Mouse (Mus musculus) intestine, embryonic 15.5 days (tissue): ENCODE measurements around the gene Col4a3. TPM values are rescaled to one million over a fixed set of nuclear protein-coding genes. Genes with fewer than 3 reads are reported as not detected.
A peak's percentile ranks its signal among the peaks of the same experiment; 100 is the strongest.

Experiments
- ATAC-seq: fragments of 200-750 bp; cut with Nextera tagmentation; 2 replicates; pipeline ENCODE4 v1.8.0; 2017; ENCODE audit warnings: moderate TSS enrichment, moderate library complexity
- H3K27ac ChIP-seq: fragments of 300-500 bp; sonication (generic); 2 replicates; pipeline ENCODE4 v1.5.1; 2015; ENCODE audit warnings: mild to moderate bottlenecking, inconsistent platforms
- H3K27me3 ChIP-seq: fragments of 300-500 bp; sonication (generic); replicated peaks from 2 replicates; pipeline ENCODE4 v1.6.1; 2015; ENCODE audit warnings: inconsistent platforms
- H3K36me3 ChIP-seq: fragments of 300-500 bp; sonication (generic); 2 replicates; pipeline ENCODE4 v1.6.1; 2015; ENCODE audit warnings: inconsistent platforms
- H3K4me1 ChIP-seq: fragments of 300-500 bp; sonication (generic); replicated peaks from 2 replicates; pipeline ENCODE4 v1.6.1; 2015; ENCODE audit warnings: inconsistent platforms
- H3K4me2 ChIP-seq: fragments of 300-500 bp; sonication (generic); replicated peaks from 2 replicates; pipeline ENCODE4 v1.6.1; 2015; ENCODE audit warnings: mild to moderate bottlenecking, inconsistent platforms
- H3K4me3 ChIP-seq: fragments of 300-500 bp; sonication (generic); replicated peaks from 2 replicates; pipeline ENCODE4 v1.5.1; 2015; ENCODE audit warnings: inconsistent platforms
- H3K9ac ChIP-seq: fragments of 300-500 bp; sonication (generic); 2 replicates; pipeline ENCODE4 v1.6.1; 2015; ENCODE audit warnings: inconsistent platforms
- H3K9me3 ChIP-seq: fragments of 300-500 bp; sonication (generic); 2 replicates; pipeline ENCODE4 v1.6.1; 2016; ENCODE audit warnings: inconsistent platforms
- WGBS: fragments of 180-500 bp; shearing (Covaris S2); methylation state at CpG from one replicate; pipeline ENCODE4 v1.1.7; 2015; 5-methylcytosine and 5-hydroxymethylcytosine counted together
- polyA plus RNA-seq: library from polyadenylated mRNA; unstranded; fragments of >200 nt; fragmentation: Nextera tagmentation; extraction: Ambion mirVana; gene quantifications from 2 replicates; pipeline ENCODE4 v1.2.1, GENCODE M21; 2015

Gene Col4a3
- polyA plus RNA-seq, 1 experiment from 2014 or later: 0.25 TPM

GRCm38 (mm10) chr1:82761454-82762169 is 174.9 kb downstream of the Col4a3 start:
- Histone ChIP-seq H3K27me3 (no peaks in the 10 kb centered on the region), H3K4me1 (no peaks in the 10 kb centered on the region), H3K27ac (no peak overlapping the region), H3K9ac (no peak overlapping the region), H3K9me3 (no peaks in the 10 kb centered on the region), H3K4me3 (no peak overlapping the region), H3K36me3 (no peaks in the 10 kb centered on the region), H3K4me2 (no peak overlapping the region)
- ATAC-seq: no peak
- WGBS: 89% methylated on average over 8 of the region's 8 CpGs

GRCm38 (mm10) chr1:82762274-82762673 is 175.6 kb downstream of the Col4a3 start:
- no peak overlapping the region for H3K27ac ChIP-seq
- H3K4me1 ChIP-seq: no peaks in the 10 kb centered on the region
- whole genome bisulfite sequencing: 84% methylated on average over 1 of the region's 1 CpGs
- H3K4me2 ChIP-seq: no peak overlapping the region
- no peaks in the 10 kb centered on the region for H3K9me3 ChIP-seq
- no peaks in the 10 kb centered on the region for H3K36me3 ChIP-seq
- H3K4me3 ChIP-seq: no peak overlapping the region
- no peak overlapping the region for H3K9ac ChIP-seq
- ATAC-seq: no peak
- no peaks in the 10 kb centered on the region for H3K27me3 ChIP-seq

- H3K27me3 ChIP-seq: no peaks in the 10 kb centered on the region
- no peaks in the 10 kb centered on the region for H3K4me1 ChIP-seq
- H3K36me3 ChIP-seq: no peaks in the 10 kb centered on the region
- WGBS: 29% methylated on average over 1 of the region's 1 CpGs
- 0 out of 2 replicates have a peak overlapping the region, but pooled peaks have one; percentile 26 for H3K4me2 ChIP-seq
- no peak overlapping the region for H3K9ac ChIP-seq
- H3K27ac ChIP-seq: no peak overlapping the region
- ATAC-seq: peak; percentile 65
- H3K4me3 ChIP-seq: peak overlapping the region; percentile 36
- H3K9me3 ChIP-seq: no peaks in the 10 kb centered on the region
These were observed 179.5 kb downstream of the Col4a3 start for GRCm38 (mm10) chr1:82766227-82766626.

GRCm38 (mm10) chr1:82766641-82767040 is 179.9 kb downstream of the Col4a3 start:
- peak overlapping the region; percentile 36 for H3K4me3 ChIP-seq
- no peaks in the 10 kb centered on the region for H3K27me3 ChIP-seq
- H3K4me1 ChIP-seq: no peaks in the 10 kb centered on the region
- 50% methylated on average over 4 of the region's 4 CpGs for WGBS
- ATAC-seq: peak; percentile 81
- H3K9me3 ChIP-seq: no peaks in the 10 kb centered on the region
- no peaks in the 10 kb centered on the region for H3K36me3 ChIP-seq
- H3K4me2 ChIP-seq: peak overlapping the region; percentile 26; the same call in 1 of the 2 replicates
- H3K27ac ChIP-seq: peak overlapping the region; percentile 62; the same call in 1 of the 2 replicates
- no peak overlapping the region for H3K9ac ChIP-seq

- peak within 1 kb of the TSS; percentile 17 for H3K4me2 ChIP-seq
- H3K4me1 ChIP-seq: no peaks in the 10 kb centered on the region
- H3K27ac ChIP-seq: peak within 1 kb of the TSS; percentile 62
- H3K4me3 ChIP-seq: peak within 1 kb of the TSS; percentile 36
- peak within 1 kb of the TSS; percentile 26 for H3K9ac ChIP-seq
- no peaks in the 10 kb centered on the region for H3K27me3 ChIP-seq
- ATAC-seq: peak; percentile 72
- H3K9me3 ChIP-seq: no peaks in the 10 kb centered on the region
- no peaks in the 10 kb centered on the region for H3K36me3 ChIP-seq
- WGBS: 44% methylated on average over 5 of the region's 5 CpGs
These were observed 181.5 kb downstream of the Col4a3 start, which contains the start of gene Tm4sf20 for GRCm38 (mm10) chr1:82768269-82768668. TSS of gene Tm4sf20 (minus strand) at chr1:82768461.

GRCm38 (mm10) chr1:82771022-82771586 is 184.4 kb downstream of the Col4a3 start, which contains the start of gene Gm47791:
TSS of gene Gm47791 (minus strand) at chr1:82771243.
- no peaks in the 10 kb centered on the region for H3K9me3 ChIP-seq
- H3K27me3 ChIP-seq: no peaks in the 10 kb centered on the region
- no peak within 1 kb of the TSS for H3K4me2 ChIP-seq
- no peaks in the 10 kb centered on the region for H3K4me1 ChIP-seq
- 81% methylated on average over 15 of the region's 15 CpGs for WGBS
- no peaks in the 10 kb centered on the region for H3K36me3 ChIP-seq
- no peak within 1 kb of the TSS for H3K27ac ChIP-seq
- no peak within 1 kb of the TSS for H3K9ac ChIP-seq
- H3K4me3 ChIP-seq: no peak within 1 kb of the TSS
- ATAC-seq: no peak

Other genes with a start within 250 kb of the Col4a3 start
- 0.10 TPM in 2 replicates for gene Col4a4, start 72 bp upstream of the Col4a3 start, polyA plus RNA-seq
- gene Mff, start 138.0 kb downstream of the Col4a3 start, polyA plus RNA-seq: 157 and 188 TPM in 2 replicates
- gene Tm4sf20, start 181.5 kb downstream of the Col4a3 start, polyA plus RNA-seq: 141 and 153 TPM in 2 replicates
- not detected in 2 replicates for gene Gm47791, start 184.3 kb downstream of the Col4a3 start, polyA plus RNA-seq